Mouse (Mus musculus): ENCODE data around the gene Rpsa.

Rpsa gene

GRCm38 (mm10) chr9:120171295-120171694 is 43.8 kb downstream of the Rpsa start:
- in situ Hi-C loops (cut with MboI) = no loop called here

DNA sequence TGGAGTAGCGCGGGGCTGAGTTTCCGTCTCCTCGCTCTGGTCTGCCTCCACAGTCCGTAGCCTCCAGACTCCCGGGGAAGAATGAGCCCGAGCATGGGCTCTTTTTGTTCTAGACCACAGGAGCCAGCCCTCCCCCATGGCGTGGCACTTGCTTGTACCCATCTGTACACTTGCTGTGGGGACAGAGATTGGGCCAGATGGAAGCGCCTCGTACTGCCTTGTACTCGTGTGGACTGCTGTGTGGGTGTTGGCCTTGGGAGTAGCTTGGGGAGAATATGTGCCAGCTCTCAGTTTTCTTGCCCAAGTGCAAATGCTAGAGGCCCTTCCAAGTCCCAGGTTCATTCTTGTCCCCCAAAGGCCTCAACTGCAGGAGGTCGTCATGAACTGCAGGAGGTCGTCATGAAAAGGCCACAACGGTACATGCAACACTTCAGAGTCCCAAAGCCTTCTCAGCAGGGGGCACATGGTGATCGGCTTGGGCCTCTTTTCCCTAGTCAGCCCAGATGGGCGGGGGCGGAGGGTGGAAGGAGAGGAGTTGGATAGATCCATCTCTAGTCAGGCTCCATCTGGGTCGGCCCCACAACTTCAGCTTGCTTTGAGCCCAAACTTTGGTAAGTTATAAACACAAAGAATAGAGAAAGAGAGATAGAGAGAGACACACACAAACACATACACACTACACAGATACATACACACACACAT is 47.1 kb downstream of the Rpsa start:
- in situ Hi-C loops (cut with MboI) = no loop called here

GRCm38 (mm10) chr9:120178813-120179212 is 51.3 kb downstream of the Rpsa start:
- in situ Hi-C loops (cut with MboI) = no loop called here
